Mouse (Mus musculus): ENCODE results near the gene Olfr90. TPM values are rescaled to one million over a fixed set of nuclear protein-coding genes. Genes with fewer than 3 reads are reported as not detected.
"Not testable (repeated sequence)": the region's sequence is repeated elsewhere in the genome, so short reads cannot be mapped to it uniquely, and the experiment has no call there.

Gene Olfr90
- not detected for total RNA-seq (2022)

DNA sequence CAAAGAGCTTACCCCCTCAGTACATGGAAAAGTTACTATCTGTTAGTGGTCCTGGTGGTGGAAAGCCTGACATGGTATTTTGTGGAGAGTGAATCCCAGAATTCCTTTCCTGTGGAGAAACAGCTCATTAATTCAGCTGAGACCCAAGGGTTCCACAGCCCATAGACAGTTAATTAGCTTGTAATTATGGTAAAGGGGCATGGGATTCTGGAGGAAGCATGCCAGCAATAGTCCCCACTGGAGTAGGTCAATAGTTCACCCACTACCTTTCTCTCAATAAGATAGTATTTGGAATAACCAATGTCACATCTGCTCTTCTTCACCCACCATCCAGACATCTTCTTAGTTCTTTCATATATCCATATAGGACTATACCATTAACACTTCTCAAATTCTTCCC is at the start of gene Olfr90:
TSS of gene Olfr90 (minus strand) at position 101 of the 400 bp plus-strand sequence.
- no peak for DNase-seq (ENCODE audit: low spot score in 2 of 2)

DNA sequence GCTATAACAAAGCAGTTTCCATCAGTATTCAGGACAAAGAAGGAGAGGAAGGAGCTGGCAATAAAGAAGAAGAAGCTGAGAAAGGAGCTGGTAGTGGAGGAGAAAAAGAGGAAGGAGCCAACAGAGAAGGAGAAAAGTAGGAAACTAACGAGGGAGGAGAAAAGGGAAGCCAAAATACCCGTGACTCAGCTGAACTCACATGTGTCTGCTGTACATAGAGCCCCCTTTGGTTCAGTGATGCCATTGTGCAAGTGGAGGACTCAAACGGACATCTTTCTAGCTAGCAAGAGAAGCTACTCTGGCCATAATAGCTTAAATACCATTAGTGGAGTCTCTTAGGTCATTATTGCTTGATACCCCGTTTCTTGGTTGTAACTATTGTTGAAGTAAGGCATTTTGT is 43.1 kb upstream of the Olfr90 start:
- DNase-seq (ENCODE audit: low spot score in 2 of 2), result not testable (repeated sequence)

DNA sequence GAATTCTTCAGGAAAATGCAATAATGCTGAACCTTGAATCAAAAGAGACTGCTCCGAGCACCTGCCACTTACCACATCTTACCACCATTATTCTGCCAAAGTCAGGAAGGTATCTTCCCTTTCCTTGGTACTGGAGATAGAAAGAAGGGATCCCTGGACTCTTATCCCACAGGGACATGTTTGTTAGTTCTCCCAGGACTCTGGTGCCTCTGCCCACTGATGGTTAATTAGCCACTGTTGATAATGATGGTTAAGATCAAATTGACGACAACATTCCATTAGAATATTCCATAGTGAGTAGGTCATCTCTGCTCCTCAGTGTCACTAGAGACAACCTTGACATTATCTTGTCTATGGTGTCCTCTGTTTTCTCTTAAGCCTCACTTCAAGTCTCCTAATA is 31.7 kb upstream of the Olfr90 start, which contains the start of gene Olfr92:
TSS of gene Olfr92 (minus strand) at position 101 of the 400 bp plus-strand sequence.
- DNase-seq (ENCODE audit: low spot score in 2 of 2), result no peak

GRCm38 (mm10) chr17:37098178-37098577 is 9.9 kb upstream of the Olfr90 start, which contains the start of gene Olfr91:
Gene Olfr91, minus strand, starts transcription at chr17:37098278.
- DNase-seq (ENCODE audit: low spot score in 2 of 2), result no peak

- DNase-seq (ENCODE audit: low spot score in 2 of 2), result no peak
Observed at GRCm38 (mm10) chr17:37093289-37093688, 5.0 kb upstream of the Olfr90 start.

GRCm38 (mm10) chr17:37092198-37092597 is 3.9 kb upstream of the Olfr90 start:
- no peak for DNase-seq (ENCODE audit: low spot score in 2 of 2)

- DNase-seq (ENCODE audit: low spot score in 2 of 2), result no peak
Observed at GRCm38 (mm10) chr17:37085545-37085944, 2.8 kb downstream of the Olfr90 start.

GRCm38 (mm10) chr17:37084632-37085031 is 3.7 kb downstream of the Olfr90 start:
- no peak for DNase-seq (ENCODE audit: low spot score in 2 of 2)

GRCm38 (mm10) chr17:37083327-37083726 is 5.0 kb downstream of the Olfr90 start:
- no peak for DNase-seq (ENCODE audit: low spot score in 2 of 2)

DNA sequence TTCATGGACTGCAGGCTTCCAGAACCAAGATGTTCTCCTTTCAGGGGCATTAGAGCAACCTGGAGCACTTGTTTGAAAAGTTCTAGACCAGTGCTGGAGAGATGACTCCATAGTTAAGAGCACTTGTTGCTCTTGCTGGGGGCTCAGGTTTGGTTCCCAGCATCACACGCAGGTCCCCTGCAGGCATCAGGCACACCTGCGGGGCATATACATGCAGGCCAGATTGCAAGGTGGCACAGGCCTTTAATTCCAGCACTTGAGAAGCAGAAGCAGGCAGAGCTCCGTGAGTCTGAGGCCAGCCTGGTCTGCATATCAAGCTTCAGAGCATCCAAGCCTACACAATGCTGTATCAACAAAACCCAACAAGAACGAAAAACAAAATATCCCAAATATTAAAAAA is 6.6 kb downstream of the Olfr90 start:
- DNase-seq (ENCODE audit: low spot score in 2 of 2), result no peak

GRCm38 (mm10) chr17:37080119-37080518 is 8.2 kb downstream of the Olfr90 start:
- DNase-seq (ENCODE audit: low spot score in 2 of 2), result no peak

GRCm38 (mm10) chr17:37078990-37079389 is 9.3 kb downstream of the Olfr90 start:
- DNase-seq (ENCODE audit: low spot score in 2 of 2), result no peak

DNA sequence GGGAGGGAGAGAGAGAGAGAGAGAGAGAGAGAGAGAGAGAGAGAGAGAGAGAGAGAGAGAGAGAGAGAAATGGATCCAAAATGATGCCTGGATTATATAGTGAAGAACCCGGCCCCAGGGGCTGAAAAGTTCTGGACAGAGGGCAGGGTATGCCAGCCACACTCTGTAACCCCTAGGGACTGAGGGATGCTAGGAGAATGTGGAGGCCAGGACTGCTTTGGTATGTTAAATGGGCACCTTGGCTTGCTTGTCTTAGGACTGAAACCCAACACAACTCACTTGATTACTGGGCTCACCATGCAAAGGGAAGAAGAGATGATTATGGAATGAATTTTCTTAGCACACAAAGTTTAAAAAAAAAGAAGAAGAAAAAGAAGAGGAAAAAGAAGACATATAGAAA is 10.1 kb downstream of the Olfr90 start:
- no peak for DNase-seq (ENCODE audit: low spot score in 2 of 2)

DNA sequence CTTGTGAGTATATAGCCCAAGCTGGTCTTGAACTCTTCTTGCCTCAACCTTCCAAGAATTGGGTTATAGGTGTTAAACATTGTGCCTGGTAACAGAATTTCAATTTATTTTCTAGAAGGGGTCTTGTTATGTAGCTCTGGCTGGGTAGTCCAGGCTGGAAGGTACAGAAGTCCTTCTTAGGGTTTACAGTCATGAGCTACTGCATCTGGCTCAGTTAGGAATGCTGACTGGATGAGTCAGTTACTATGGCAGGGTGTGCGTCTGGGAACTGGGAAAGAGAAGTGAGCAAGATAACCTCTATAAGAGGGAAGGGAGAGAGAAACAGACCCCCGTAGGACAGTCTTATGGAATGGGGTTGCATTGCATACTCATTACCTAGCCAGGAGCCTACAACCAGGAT is 12.5 kb downstream of the Olfr90 start:
- no peak for DNase-seq (ENCODE audit: low spot score in 2 of 2)

GRCm38 (mm10) chr17:37075181-37075580 is 13.1 kb downstream of the Olfr90 start:
- no peak for DNase-seq (ENCODE audit: low spot score in 2 of 2)

GRCm38 (mm10) chr17:37072730-37073276 is 15.5 kb downstream of the Olfr90 start:
- no peak for DNase-seq (ENCODE audit: low spot score in 2 of 2)

DNA sequence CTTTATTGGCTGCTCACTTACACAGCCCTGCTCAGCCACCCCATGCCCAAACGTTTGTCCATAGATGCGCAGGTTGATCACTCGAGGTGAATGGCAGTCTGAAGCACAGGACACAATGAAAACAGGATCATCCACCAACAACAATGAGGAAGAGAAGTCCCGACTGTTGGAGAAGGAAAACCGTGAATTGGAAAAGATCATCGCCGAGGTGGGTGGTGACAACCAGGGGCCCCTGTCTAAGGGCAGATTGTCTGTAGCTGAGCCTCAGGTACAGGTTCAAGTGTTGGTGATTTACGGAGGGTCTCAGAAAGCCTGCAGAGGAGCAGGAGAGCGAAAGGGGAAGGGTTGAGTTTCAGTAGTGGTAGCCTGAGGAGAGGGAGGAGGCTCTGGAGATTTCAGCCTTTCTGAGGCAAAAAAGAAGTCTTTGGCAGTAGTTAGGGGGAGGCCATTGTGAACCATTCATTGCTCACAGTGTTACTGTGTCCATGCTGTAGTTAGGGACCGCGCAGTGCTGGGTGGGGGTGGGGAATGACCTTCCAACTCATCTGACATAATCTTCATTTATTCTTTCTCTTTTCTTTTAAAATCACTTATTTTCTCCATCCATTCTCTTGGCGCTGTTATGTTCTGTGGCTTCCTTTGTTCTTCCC is 16.1 kb downstream of the Olfr90 start:
- no peak for DNase-seq (ENCODE audit: low spot score in 2 of 2)

DNA sequence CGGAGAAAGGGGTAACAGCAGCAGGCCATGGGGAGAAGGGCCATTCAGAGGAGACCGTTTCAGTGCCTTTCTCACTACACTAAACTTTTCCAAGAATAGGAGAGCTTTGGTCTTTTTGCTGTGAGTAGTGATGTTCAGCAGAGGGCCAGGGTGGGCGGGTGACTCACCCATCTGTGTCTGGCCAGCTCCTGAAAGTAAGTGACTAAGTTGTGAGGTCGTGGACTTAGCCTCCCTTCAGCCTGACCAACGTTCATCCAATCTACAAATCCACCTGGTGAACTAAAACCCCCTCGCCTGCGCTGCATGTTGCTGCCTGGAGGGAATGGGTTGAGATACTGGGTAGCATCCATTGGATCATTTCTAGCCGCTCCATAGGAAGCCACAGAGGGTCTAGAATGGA is 18.2 kb downstream of the Olfr90 start:
- DNase-seq (ENCODE audit: low spot score in 2 of 2), result no peak

- no peak for DNase-seq (ENCODE audit: low spot score in 2 of 2)
Observed at GRCm38 (mm10) chr17:37067861-37068260, 20.4 kb downstream of the Olfr90 start.

- no peak for DNase-seq (ENCODE audit: low spot score in 2 of 2)
Observed at GRCm38 (mm10) chr17:37065993-37066392, 22.3 kb downstream of the Olfr90 start.

DNA sequence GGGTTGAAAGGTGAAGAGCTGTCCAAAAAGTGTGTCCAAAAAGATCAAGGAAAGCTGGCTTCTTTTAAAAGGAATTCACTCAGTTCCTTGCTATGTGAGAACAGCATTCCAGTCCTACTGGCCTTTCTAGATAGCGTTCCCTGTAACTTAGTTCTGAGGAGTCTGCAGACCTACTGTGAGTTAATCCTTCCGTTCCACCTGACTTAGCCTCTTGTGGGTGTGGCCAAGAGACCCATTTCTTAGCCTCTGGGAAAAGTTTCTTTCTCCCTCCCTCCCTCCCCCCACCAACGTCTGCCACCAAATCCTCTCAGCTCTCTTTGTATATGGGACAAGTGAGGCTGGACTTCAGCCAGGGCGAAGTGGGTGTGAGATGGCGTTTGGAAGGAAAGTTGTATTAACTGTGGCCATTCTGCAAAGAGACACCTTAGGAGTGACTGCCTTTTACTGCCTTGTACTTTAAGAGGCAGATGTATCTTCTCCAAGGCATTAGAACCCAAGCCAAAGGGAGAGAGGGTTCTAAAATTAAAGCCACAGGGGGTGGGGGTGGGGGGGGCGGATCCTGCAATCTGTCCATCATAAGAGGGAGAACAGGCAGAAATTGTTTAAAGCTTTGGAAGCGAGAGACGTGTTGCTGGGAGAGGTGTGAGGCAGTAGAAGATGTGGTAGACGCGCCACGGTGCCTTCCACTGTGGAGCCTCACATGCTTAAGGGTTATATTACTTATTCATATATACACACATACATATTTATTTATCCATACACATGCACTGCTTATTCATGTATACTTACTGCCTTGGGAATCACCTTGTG is 24.4 kb downstream of the Olfr90 start:
- DNase-seq (ENCODE audit: low spot score in 2 of 2), result no peak

GRCm38 (mm10) chr17:37063063-37063462 is 25.2 kb downstream of the Olfr90 start:
- no peak for DNase-seq (ENCODE audit: low spot score in 2 of 2)
